Mouse (Mus musculus) megakaryocyte, embryonic 14.5 days (primary cell): ENCODE data around the gene Tmem95.

Experiments
- FLI1 ChIP-seq: IDR thresholded peaks from 2 replicates; pipeline ENCODE4 v1.6.1; 2012; ENCODE audit warnings: low read length, inconsistent platforms, mixed read lengths
- GATA1 ChIP-seq: IDR thresholded peaks from 3 replicates; pipeline ENCODE4 v1.6.1; 2012; ENCODE audit warnings: mixed read lengths, low read length, inconsistent platforms, borderline replicate concordance

GRCm38 (mm10) chr11:69902972-69903371, 25.2 kb upstream of the Tmem95 start:
- TF ChIP-seq GATA1: no peak
- TF ChIP-seq FLI1: no peak
